Mouse (Mus musculus): ENCODE measurements around the gene Neil3.

Neil3 gene

GRCm38 (mm10) chr8:53638495-53639171 is at the start of gene Neil3:
Gene Neil3, minus strand, starts transcription at chr8:53639065.
- in situ Hi-C loops (cut with MboI): no loop called here

- in situ Hi-C loops (cut with MboI): no loop called here
Observed at GRCm38 (mm10) chr8:53680846-53681245, 42.0 kb upstream of the Neil3 start.

- in situ Hi-C loops (cut with MboI): no loop called here
Observed at GRCm38 (mm10) chr8:53663946-53664345, 25.1 kb upstream of the Neil3 start.

GRCm38 (mm10) chr8:53661436-53661835 is 22.6 kb upstream of the Neil3 start:
- in situ Hi-C loops (cut with MboI): no loop called here

GRCm38 (mm10) chr8:53630618-53631017 is 8.2 kb downstream of the Neil3 start:
- in situ Hi-C loops (cut with MboI): no loop called here

- in situ Hi-C loops (cut with MboI): no loop called here
Observed at GRCm38 (mm10) chr8:53628864-53629415, 9.9 kb downstream of the Neil3 start.

GRCm38 (mm10) chr8:53623425-53623824 is 15.4 kb downstream of the Neil3 start:
- in situ Hi-C loops (cut with MboI): no loop called here

GRCm38 (mm10) chr8:53619196-53619595 is 19.7 kb downstream of the Neil3 start:
- in situ Hi-C loops (cut with MboI): no loop called here

GRCm38 (mm10) chr8:53614288-53614646 is 24.6 kb downstream of the Neil3 start:
- in situ Hi-C loops (cut with MboI): no loop called here

GRCm38 (mm10) chr8:53613577-53614287 is 25.1 kb downstream of the Neil3 start:
- in situ Hi-C loops (cut with MboI): no loop called here

- in situ Hi-C loops (cut with MboI): no loop called here
Observed at GRCm38 (mm10) chr8:53612297-53612696, 26.6 kb downstream of the Neil3 start.

- in situ Hi-C loops (cut with MboI): no loop called here
Observed at GRCm38 (mm10) chr8:53607040-53607439, 31.8 kb downstream of the Neil3 start.

- in situ Hi-C loops (cut with MboI): no loop called here
Observed at GRCm38 (mm10) chr8:53604906-53605305, 34.0 kb downstream of the Neil3 start.

- in situ Hi-C loops (cut with MboI): no loop called here
Observed at GRCm38 (mm10) chr8:53603672-53604071, 35.2 kb downstream of the Neil3 start.

- in situ Hi-C loops (cut with MboI): no loop called here
Observed at GRCm38 (mm10) chr8:53600826-53601225, 38.0 kb downstream of the Neil3 start.

- in situ Hi-C loops (cut with MboI): no loop called here
Observed at GRCm38 (mm10) chr8:53600025-53600811, 38.6 kb downstream of the Neil3 start.

GRCm38 (mm10) chr8:53598101-53598500 is 40.8 kb downstream of the Neil3 start:
- in situ Hi-C loops (cut with MboI): no loop called here

- in situ Hi-C loops (cut with MboI): no loop called here
Observed at GRCm38 (mm10) chr8:53591777-53592176, 47.1 kb downstream of the Neil3 start.

- in situ Hi-C loops (cut with MboI): no loop called here
Observed at GRCm38 (mm10) chr8:53573600-53573999, 65.3 kb downstream of the Neil3 start.

- in situ Hi-C loops (cut with MboI): no loop called here
Observed at GRCm38 (mm10) chr8:53566223-53566622, 72.6 kb downstream of the Neil3 start.

- in situ Hi-C loops (cut with MboI): no loop called here
Observed at GRCm38 (mm10) chr8:53562441-53563040, 76.3 kb downstream of the Neil3 start.

GRCm38 (mm10) chr8:53539585-53539984 is 99.3 kb downstream of the Neil3 start:
- in situ Hi-C loops (cut with MboI): no loop called here
